Mouse (Mus musculus): ENCODE results near the gene Tmem39a.

Gene Tmem39a

GRCm38 (mm10) chr16:38558221-38558748 lies at the start of gene Tmem39a:
TSS of gene Tmem39a (plus strand) at chr16:38558698.
- no peak for DNase-seq (ENCODE audit: low spot score)

GRCm38 (mm10) chr16:38510846-38511245 lies 47.7 kb upstream of the Tmem39a start:
- no peak for DNase-seq (ENCODE audit: low spot score)

GRCm38 (mm10) chr16:38519140-38519539 lies 39.4 kb upstream of the Tmem39a start:
- DNase-seq (ENCODE audit: low spot score): no peak

- DNase-seq (ENCODE audit: low spot score): no peak
Observed at GRCm38 (mm10) chr16:38521211-38521987, 37.1 kb upstream of the Tmem39a start.

GRCm38 (mm10) chr16:38522129-38523084 lies 36.1 kb upstream of the Tmem39a start, which contains the start of gene Timmdc1:
TSS of gene Timmdc1 (minus strand) at chr16:38522663.
- DNase-seq (ENCODE audit: low spot score): peak; percentile 97

GRCm38 (mm10) chr16:38526264-38526663 lies 32.2 kb upstream of the Tmem39a start:
- DNase-seq (ENCODE audit: low spot score): no peak

- DNase-seq (ENCODE audit: low spot score): peak; percentile 84
Observed at GRCm38 (mm10) chr16:38536544-38537146, 21.9 kb upstream of the Tmem39a start.

- no peak for DNase-seq (ENCODE audit: low spot score)
Observed at GRCm38 (mm10) chr16:38538716-38539380, 19.6 kb upstream of the Tmem39a start.

GRCm38 (mm10) chr16:38548000-38548399 lies 10.5 kb upstream of the Tmem39a start:
- no peak for DNase-seq (ENCODE audit: low spot score)

GRCm38 (mm10) chr16:38549479-38550396 lies 8.8 kb upstream of the Tmem39a start, which contains the start of gene Poglut1:
TSS of gene Poglut1 (minus strand) at chr16:38550258.
- DNase-seq (ENCODE audit: low spot score): peak; percentile 86

GRCm38 (mm10) chr16:38555988-38556387 lies 2.5 kb upstream of the Tmem39a start:
- no peak for DNase-seq (ENCODE audit: low spot score)

GRCm38 (mm10) chr16:38562131-38562967 lies 3.9 kb downstream of the Tmem39a start:
- DNase-seq (ENCODE audit: low spot score): peak; percentile 97

- no peak for DNase-seq (ENCODE audit: low spot score)
Observed at GRCm38 (mm10) chr16:38562968-38563327, 4.5 kb downstream of the Tmem39a start.

- no peak for DNase-seq (ENCODE audit: low spot score)
Observed at GRCm38 (mm10) chr16:38563516-38563915, 5.0 kb downstream of the Tmem39a start.

GRCm38 (mm10) chr16:38568192-38568591 lies 9.7 kb downstream of the Tmem39a start:
- no peak for DNase-seq (ENCODE audit: low spot score)

- DNase-seq (ENCODE audit: low spot score): no peak
Observed at GRCm38 (mm10) chr16:38571481-38571880, 13.0 kb downstream of the Tmem39a start.

- DNase-seq (ENCODE audit: low spot score): no peak
Observed at GRCm38 (mm10) chr16:38584761-38585160, 26.3 kb downstream of the Tmem39a start.

- DNase-seq (ENCODE audit: low spot score): no peak
Observed at GRCm38 (mm10) chr16:38585186-38585585, 26.7 kb downstream of the Tmem39a start.

GRCm38 (mm10) chr16:38587163-38587562 lies 28.7 kb downstream of the Tmem39a start:
- DNase-seq (ENCODE audit: low spot score): no peak
